Mouse (Mus musculus) limb, embryonic 10.5 days (tissue): ENCODE measurements around the gene 1700028K03Rik. TPM values are rescaled to one million over a fixed set of nuclear protein-coding genes. Genes with fewer than 3 reads are reported as not detected.

Experiments
- DNase-seq: peaks from one replicate; pipeline ENCODE4 v3.0.0-alpha.2; 2017; ENCODE audit warnings: low spot score
- H3K27ac ChIP-seq: fragments of 300-500 bp; sonication (generic); 2 replicates; pipeline ENCODE4 v1.5.1; 2016; ENCODE audit warnings: mild to moderate bottlenecking
- H3K27me3 ChIP-seq: fragments of 300-500 bp; sonication (generic); 2 replicates; pipeline ENCODE4 v1.6.1; 2016; ENCODE audit warnings: low read depth, mild to moderate bottlenecking; ENCODE audit not compliant: poor library complexity, severe bottlenecking
- H3K36me3 ChIP-seq: fragments of 300-500 bp; sonication (generic); 2 replicates; pipeline ENCODE4 v1.6.1; 2016; ENCODE audit warnings: mild to moderate bottlenecking, moderate library complexity
- H3K4me1 ChIP-seq: fragments of 300-500 bp; sonication (generic); 2 replicates; pipeline ENCODE4 v1.6.1; 2016
- H3K4me3 ChIP-seq: fragments of 300-500 bp; sonication (generic); 2 replicates; pipeline ENCODE4 v1.5.1; 2016; ENCODE audit warnings: mild to moderate bottlenecking, moderate library complexity
- H3K9me3 ChIP-seq: fragments of 300-500 bp; sonication (generic); replicated peaks from 2 replicates; pipeline ENCODE4 v1.6.1; 2016; ENCODE audit warnings: mild to moderate bottlenecking
- WGBS: fragments of 180-500 bp; shearing (Covaris S2); methylation state at CpG from one replicate; pipeline ENCODE4 v1.1.7; 2016; 5-methylcytosine and 5-hydroxymethylcytosine counted together
- polyA plus RNA-seq: library from polyadenylated mRNA; unstranded; fragments of >200 nt; fragmentation: Nextera tagmentation; extraction: Ambion mirVana; gene quantifications from 2 replicates; pipeline ENCODE4 v1.2.1, GENCODE M21; 2016

1700028K03Rik gene
- polyA plus RNA-seq, 1 experiment from 2014 or later: 0.06 TPM

DNA sequence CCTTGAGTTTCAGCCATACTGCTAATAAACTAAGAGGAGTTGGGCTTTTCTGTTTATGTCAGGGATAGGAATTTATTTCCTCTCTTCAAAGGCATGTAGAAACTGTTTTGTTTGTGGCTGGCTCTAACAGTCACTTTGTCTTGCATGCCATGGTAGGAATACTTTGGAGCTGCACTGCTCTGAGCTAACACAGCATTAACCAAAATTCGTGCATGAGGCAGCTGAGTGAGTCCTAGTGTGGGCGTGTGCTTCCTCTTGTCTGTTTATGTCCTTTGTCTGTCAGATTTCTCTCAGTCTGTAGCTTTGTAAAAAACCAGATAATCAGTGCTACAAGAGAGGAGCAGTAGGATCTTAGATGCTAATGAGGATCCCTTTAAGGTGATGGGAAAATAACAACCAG lies 23.2 kb upstream of the 1700028K03Rik start:
- no peak for DNase-seq
- Histone ChIP-seq H3K9me3 (no peaks in the 10 kb centered on the region), H3K27ac (no peak overlapping the region), H3K36me3 (0 out of 2 replicates have a peak, but pooled peaks cover 3% of the 10 kb centered on the region), H3K27me3 (no peaks in the 10 kb centered on the region), H3K4me1 (no peaks in the 10 kb centered on the region), H3K4me3 (no peak overlapping the region)
- 72% methylated on average over 2 of the region's 2 CpGs for WGBS

DNA sequence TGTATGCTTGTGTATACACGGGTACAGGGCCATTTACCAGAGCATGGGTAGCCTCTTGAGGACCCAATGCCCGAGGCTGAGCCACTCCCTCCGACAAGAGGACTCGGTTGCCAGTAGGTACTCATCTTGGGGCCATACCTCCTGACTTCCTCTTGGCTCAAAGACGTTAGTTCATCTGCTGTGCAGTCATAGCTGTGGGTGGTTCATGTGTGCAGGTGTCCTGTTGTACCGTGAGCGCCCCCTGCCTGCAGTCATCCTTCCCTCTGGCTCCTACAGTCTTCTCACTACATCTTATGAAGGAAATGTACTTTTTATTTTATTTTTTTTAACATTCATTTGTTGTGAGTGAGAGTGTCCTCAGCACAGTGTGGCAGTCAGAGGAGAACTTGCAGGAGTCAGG lies 20.9 kb upstream of the 1700028K03Rik start:
- no peak overlapping the region for H3K27ac ChIP-seq
- H3K9me3 ChIP-seq: no peaks in the 10 kb centered on the region
- peak; percentile 54 for DNase-seq
- 55% methylated on average over 7 of the region's 7 CpGs for WGBS
- H3K4me3 ChIP-seq: no peak overlapping the region
- no peaks in the 10 kb centered on the region for H3K27me3 ChIP-seq
- H3K4me1 ChIP-seq: no peaks in the 10 kb centered on the region
- no peaks in the 10 kb centered on the region for H3K36me3 ChIP-seq

DNA sequence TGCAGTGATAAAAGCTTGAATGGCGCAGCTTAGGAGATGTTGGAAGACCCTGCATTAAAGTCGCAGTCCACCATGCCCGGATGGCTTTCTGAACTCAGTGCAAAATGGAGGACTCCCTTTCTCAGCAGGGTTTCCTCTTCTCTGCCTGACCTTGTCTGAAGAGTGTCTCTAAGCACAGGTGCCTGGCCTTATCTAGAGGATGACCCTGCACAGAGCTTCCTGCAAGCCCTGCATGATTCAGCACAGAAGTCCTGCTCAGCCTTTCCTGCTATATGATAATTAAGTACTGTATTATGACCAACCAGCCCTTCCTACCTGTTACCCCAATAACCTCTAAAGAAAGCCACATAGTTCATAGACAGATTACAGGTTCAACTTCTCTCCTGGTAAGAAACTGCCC lies 19.1 kb upstream of the 1700028K03Rik start:
- Histone ChIP-seq H3K4me3 (no peak overlapping the region), H3K4me1 (no peaks in the 10 kb centered on the region), H3K27me3 (no peaks in the 10 kb centered on the region), H3K9me3 (no peaks in the 10 kb centered on the region), H3K27ac (no peak overlapping the region), H3K36me3 (no peaks in the 10 kb centered on the region)
- no peak for DNase-seq
- WGBS: 94% methylated on average over 3 of the region's 3 CpGs

DNA sequence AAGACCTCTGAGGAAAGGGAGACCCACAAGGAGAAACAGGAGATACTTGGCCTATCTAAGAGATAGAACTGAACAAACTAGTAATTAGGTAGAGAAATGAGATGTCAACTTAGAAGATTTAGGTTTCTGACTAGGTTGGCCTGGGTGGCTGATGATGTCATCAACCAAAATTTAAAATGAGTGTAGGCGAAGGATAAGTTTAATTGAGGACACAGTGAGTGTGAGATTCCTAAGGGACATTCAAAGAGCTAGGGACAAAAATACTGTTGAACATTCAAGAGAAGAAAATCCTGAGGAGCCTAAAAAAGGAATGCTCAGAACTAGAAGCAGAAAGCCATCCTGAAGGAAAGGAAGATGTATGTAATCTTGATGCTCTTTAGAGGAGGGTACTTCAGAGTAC lies 18.4 kb upstream of the 1700028K03Rik start:
- no peaks in the 10 kb centered on the region for H3K9me3 ChIP-seq
- DNase-seq: no peak
- H3K27ac ChIP-seq: no peak overlapping the region
- H3K27me3 ChIP-seq: no peaks in the 10 kb centered on the region
- H3K4me3 ChIP-seq: no peak overlapping the region
- H3K4me1 ChIP-seq: no peaks in the 10 kb centered on the region
- 95% methylated on average over 1 of the region's 1 CpGs for WGBS
- no peaks in the 10 kb centered on the region for H3K36me3 ChIP-seq

DNA sequence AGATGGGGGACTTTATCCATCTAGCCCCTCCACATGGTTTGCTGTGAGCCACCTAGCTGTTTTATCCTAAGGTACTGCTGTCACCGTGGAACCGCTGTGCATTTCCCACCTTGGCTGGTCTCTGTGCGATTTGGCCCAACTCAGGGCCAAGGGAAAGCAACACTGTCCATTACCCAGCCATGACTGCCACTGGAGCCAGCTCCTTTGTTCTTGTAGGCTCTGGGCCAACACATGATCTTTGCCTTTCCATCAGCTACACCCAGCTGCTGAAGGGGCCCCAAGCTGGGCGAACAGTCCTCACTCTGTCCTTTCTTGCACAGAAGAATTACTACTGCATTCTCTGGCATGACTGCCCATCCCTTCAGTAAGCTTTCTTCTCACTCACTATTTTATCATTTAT lies 15.9 kb upstream of the 1700028K03Rik start:
- Histone ChIP-seq H3K4me1 (no peaks in the 10 kb centered on the region), H3K9me3 (no peaks in the 10 kb centered on the region), H3K27ac (no peak overlapping the region), H3K4me3 (no peak overlapping the region), H3K36me3 (no peaks in the 10 kb centered on the region), H3K27me3 (no peaks in the 10 kb centered on the region)
- 96% methylated on average over 4 of the region's 4 CpGs for WGBS
- no peak for DNase-seq

DNA sequence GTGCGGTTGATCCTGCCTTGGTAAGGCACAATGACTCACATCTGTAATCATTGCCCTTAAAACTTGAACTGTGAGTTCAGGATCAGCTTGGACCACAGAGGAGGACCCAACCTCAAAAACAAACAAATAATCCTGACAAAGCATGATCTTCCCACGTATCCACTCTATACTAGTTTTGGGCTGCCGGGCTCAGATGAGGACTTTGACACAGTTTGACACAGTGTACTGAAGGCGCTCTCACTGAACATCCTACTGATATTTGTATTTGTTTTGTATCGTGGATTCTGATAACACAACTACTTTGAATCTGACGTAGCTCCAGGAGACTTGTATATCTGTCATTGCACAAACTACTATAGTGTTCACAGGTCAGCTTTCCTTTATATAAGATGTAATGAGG lies 13.1 kb upstream of the 1700028K03Rik start:
- Histone ChIP-seq H3K4me1 (no peaks in the 10 kb centered on the region), H3K27me3 (no peaks in the 10 kb centered on the region), H3K4me3 (no peak overlapping the region), H3K36me3 (no peaks in the 10 kb centered on the region), H3K27ac (no peak overlapping the region), H3K9me3 (no peaks in the 10 kb centered on the region)
- DNase-seq: no peak
- WGBS: 95% methylated on average over 6 of the region's 6 CpGs

DNA sequence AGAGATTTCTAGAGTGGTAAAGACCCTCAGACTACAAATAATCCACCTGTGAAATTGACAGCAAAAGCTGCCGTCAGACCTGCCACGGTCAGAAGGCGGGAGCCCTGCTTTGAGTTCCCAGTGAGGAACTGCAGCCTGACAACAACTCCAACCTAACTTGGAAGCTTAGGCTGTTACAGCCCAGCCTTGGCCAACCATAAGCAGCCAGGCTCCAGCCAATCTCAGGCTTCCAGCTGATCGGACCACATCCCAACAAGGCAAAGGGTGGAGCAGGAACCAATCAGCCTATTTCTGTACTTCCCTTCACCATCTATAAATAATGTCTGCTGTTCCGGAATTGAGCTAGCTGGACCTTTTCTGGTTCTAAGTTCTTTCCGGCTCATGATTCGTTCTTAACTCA lies 12.6 kb upstream of the 1700028K03Rik start:
- no peak for DNase-seq
- Histone ChIP-seq H3K36me3 (no peaks in the 10 kb centered on the region), H3K27ac (no peak overlapping the region), H3K4me3 (no peak overlapping the region), H3K4me1 (no peaks in the 10 kb centered on the region), H3K9me3 (no peaks in the 10 kb centered on the region), H3K27me3 (no peaks in the 10 kb centered on the region)
- WGBS: 87% methylated on average over 7 of the region's 7 CpGs

DNA sequence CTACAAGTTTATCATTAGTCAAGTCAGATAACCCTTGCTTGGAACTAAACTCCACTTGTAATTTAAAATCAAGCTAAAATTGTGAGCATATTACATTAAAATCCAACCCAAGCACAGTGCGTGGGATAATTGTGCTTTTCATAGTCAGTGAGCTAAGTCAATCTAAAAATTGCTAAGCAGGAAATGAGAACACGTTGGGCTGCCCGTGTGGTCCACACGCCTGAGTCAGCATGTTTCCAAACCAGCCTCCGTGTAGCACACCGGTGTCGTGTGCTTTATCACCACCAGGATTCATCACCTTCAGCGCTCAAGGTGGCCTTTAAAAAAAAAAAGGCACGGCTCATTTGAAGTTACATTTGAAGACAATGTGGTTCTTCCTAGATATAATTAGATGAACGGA lies 10.2 kb upstream of the 1700028K03Rik start:
- H3K27me3 ChIP-seq: no peaks in the 10 kb centered on the region
- 90% methylated on average over 10 of the region's 10 CpGs for WGBS
- DNase-seq: no peak

DNA sequence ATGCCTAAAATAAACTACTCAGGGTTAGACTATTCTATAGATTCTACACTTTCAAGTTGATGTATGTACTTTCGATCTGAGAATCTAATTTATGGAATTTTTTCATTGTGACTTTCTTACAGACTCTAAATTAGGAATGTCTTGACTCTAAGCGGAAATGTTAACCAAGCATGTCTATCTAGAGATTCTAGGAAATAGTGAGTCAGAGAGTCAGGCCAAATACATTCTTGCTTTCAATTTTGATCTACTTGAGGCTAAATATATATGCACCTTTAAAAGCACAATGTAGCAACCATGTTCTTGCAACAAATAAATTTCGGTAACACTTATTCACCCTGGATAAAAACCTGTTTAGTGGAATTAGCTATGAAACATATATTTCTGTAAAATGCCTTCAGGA lies 5.7 kb upstream of the 1700028K03Rik start:
- no peaks in the 10 kb centered on the region for H3K9me3 ChIP-seq
- H3K4me1 ChIP-seq: no peaks in the 10 kb centered on the region
- no peaks in the 10 kb centered on the region for H3K36me3 ChIP-seq
- 92% methylated on average over 3 of the region's 3 CpGs for WGBS
- H3K27me3 ChIP-seq: no peaks in the 10 kb centered on the region
- DNase-seq: no peak
- H3K4me3 ChIP-seq: no peak overlapping the region
- H3K27ac ChIP-seq: no peak overlapping the region

More for the DNA sequence above, 10.2 kb upstream of the 1700028K03Rik start:
- H3K9me3 ChIP-seq: no peaks in the 10 kb centered on the region
- no peak overlapping the region for H3K27ac ChIP-seq
- no peaks in the 10 kb centered on the region for H3K36me3 ChIP-seq
- no peak overlapping the region for H3K4me3 ChIP-seq
- no peaks in the 10 kb centered on the region for H3K4me1 ChIP-seq

DNA sequence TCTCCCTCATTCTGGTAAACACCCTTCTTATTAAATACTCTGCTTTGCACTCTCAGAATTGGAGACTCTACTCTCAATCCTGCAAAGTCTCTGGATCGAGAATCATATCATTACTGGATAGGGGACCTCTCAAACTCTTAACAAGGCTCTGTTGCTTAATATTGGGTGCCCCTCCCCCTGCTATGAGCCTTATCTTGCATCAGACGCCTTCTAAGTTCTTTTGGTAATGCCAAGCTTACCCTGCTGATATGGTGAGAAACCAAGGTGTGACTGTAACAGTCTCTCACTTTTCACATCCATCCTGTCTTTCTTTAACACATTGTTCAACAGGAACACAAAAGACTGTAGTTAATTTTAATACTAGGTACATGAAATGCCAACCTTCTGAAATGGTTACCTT lies 919 bp upstream of the 1700028K03Rik start:
- H3K27ac ChIP-seq: no peak overlapping the region
- no peaks in the 10 kb centered on the region for H3K9me3 ChIP-seq
- no peaks in the 10 kb centered on the region for H3K36me3 ChIP-seq
- DNase-seq: no peak
- 70% methylated on average over 2 of the region's 2 CpGs for WGBS
- H3K4me1 ChIP-seq: no peaks in the 10 kb centered on the region
- H3K27me3 ChIP-seq: no peaks in the 10 kb centered on the region
- no peak overlapping the region for H3K4me3 ChIP-seq

DNA sequence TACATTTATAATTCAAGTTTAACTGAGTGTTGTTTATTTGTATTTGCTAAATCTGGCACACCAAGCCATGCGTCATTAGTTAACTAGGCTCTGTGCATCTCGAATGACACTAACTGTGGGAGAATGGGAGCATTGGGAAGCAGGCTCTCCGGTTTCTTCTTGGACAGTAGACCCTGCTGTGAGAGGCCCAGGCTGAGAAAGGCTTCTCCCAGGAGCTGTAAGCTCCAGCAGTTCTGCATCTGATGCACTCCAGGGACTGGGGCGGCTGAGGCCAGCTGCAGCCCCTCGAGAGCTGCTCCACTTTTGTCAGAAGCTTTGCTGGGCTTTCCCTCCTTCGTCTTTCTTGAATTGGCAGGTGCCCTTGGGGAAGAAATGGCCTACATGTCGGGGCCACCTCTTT lies 7.2 kb downstream of the 1700028K03Rik start:
- H3K27ac ChIP-seq: no peak overlapping the region

DNA sequence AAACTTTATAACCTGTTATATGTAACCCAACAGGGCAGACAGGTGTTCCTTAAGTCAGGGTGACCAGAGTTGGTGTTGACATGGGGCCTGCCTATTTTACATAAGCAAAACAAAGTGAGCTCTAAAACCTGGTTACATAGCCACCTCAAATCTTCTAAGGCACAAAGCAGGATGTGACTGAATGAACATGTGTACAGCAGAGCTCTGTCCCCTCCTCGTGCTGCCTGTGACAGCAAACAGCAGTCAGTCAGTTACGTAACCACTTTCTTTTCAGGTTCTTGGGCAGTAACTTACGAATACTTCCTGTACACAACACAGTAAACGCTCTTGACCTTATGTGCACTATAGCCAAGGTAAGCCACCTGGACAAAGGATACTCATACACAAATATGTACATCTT lies 11.4 kb downstream of the 1700028K03Rik start:
- 87% methylated on average over 4 of the region's 4 CpGs for WGBS
- peaks cover 20% of the 10 kb centered on the region for H3K36me3 ChIP-seq
- H3K4me3 ChIP-seq: no peak overlapping the region
- no peak for DNase-seq
- H3K27ac ChIP-seq: no peak overlapping the region
- H3K27me3 ChIP-seq: no peaks in the 10 kb centered on the region
- H3K9me3 ChIP-seq: no peaks in the 10 kb centered on the region
- H3K4me1 ChIP-seq: no peaks in the 10 kb centered on the region

More for the DNA sequence above, 7.2 kb downstream of the 1700028K03Rik start:
- Histone ChIP-seq H3K4me1 (no peaks in the 10 kb centered on the region), H3K36me3 (no peaks in the 10 kb centered on the region), H3K9me3 (no peaks in the 10 kb centered on the region), H3K27me3 (no peaks in the 10 kb centered on the region), H3K4me3 (no peak overlapping the region)
- DNase-seq: no peak
- WGBS: 57% methylated on average over 7 of the region's 7 CpGs

DNA sequence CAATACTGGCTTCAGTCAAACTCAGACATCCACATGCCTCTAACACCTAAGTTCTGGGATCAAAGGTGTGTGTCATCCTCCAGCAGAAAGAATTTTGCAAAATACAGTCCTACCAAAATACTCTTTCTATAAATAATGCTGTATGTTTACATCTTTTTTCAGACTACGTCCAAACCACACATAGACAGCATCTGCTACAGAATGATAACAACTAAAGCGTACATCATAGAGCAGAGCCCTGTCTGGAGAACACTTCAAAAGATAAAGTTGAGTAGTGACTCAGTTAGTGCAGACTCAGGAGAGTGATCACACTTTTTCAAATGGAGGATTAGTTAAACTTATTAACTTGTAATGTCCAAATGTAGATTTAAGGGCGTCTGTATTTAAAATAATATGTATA lies 13.4 kb downstream of the 1700028K03Rik start:
- WGBS: 88% methylated on average over 3 of the region's 3 CpGs
- H3K4me3 ChIP-seq: no peak overlapping the region

DNA sequence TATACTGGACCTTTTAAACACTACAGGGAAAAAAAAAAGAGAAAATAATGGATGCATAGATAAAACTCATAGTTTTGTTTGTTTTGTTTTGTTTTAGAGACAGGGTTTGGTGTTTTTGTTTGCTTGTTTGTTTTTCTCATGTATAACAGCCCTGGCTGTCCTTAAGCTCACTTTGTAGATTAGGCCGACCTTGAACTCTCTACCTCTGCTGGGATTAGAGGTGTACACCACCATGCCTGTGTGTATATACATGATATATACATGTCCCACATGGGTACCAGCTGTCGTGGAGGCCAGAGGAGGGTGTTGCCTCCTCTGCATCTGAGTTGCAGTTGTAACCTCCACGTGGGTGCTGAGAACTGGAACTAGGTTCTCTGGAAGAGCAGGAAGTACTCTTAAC lies 13.9 kb downstream of the 1700028K03Rik start:
- Histone ChIP-seq H3K36me3 (peaks cover 31% of the 10 kb centered on the region), H3K27ac (no peak overlapping the region), H3K9me3 (no peaks in the 10 kb centered on the region), H3K4me1 (no peaks in the 10 kb centered on the region), H3K27me3 (no peaks in the 10 kb centered on the region), H3K4me3 (no peak overlapping the region)
- 91% methylated on average over 3 of the region's 3 CpGs for WGBS
- DNase-seq: no peak

More for the DNA sequence above, 13.4 kb downstream of the 1700028K03Rik start:
- H3K4me1 ChIP-seq: no peaks in the 10 kb centered on the region
- H3K27me3 ChIP-seq: no peaks in the 10 kb centered on the region
- DNase-seq: no peak
- no peaks in the 10 kb centered on the region for H3K9me3 ChIP-seq
- peaks cover 31% of the 10 kb centered on the region for H3K36me3 ChIP-seq
- H3K27ac ChIP-seq: no peak overlapping the region
